Mouse (Mus musculus): Measurements from ENCODE around the gene Odf3l1.

DNA sequence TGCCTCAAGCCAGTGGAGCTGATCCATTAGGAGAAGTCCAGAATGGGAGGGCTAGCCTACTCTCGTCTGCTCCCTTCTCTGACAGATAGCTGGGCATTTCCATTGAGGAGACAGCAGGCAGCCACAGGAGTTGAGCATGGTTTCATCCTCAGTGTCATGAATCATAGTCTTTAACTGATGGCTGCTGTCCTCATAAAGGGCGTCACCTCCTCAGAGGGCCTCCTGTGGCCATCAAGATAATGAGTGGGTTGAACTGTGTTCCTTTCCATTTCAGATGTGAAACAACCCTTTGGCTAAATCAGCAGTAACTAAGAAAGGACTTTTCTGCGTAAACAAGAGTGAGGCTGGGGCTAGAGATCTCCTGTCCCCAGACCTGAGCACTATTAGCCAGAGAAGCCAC lies 39.2 kb upstream of the Odf3l1 start:
- TF ChIP-seq ZNF384 (IDR thresholded peaks at IDR 0.05; ENCODE audit: low read depth, low read length) = no peak
- no peak for TF ChIP-seq USF1 (IDR thresholded peaks at IDR 0.05; ENCODE audit: low read depth, low read length)
- no peak for TF ChIP-seq HCFC1 (IDR thresholded peaks at IDR 0.05; ENCODE audit: low read depth, low read length)
